Mouse (Mus musculus) regulatory T cell (primary cell): ENCODE measurements around the gene Hoxc4.

Experiments used
- in situ Hi-C: fragments of 300-600 bp; cut with MboI, MseI; formaldehyde crosslinking; loops from one replicate; pipeline ENCODE4 v1.15.1; 2025; ENCODE audit warnings: high pct_unique_total_duplicates

The Hoxc4 gene

DNA sequence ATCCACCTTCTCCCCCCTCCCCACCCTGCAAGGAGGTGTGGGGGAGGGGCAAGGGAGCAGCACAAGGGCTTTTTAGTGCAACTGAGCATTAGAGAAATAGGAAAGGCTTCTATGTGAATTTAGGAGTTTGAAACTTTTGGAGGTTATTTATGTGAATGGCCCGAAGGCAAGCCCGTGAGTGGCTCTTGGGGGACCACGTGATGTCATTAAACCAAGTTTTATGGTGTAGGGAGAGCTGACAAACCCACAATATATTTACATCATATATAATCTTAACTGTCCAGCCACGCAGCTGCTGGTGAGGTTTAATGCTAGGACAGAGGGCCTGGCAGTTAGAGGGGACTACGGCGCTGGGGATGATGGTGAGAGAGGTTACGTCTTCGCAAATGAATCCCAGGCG, at the start of gene Hoxc4:
TSS of gene Hoxc4 (plus strand) at position 299 of the 400 bp plus-strand sequence.
- in situ Hi-C loops: no loop called here

GRCm38 (mm10) chr15:102969296-102969695, 49.4 kb upstream of the Hoxc4 start:
- in situ Hi-C loops: loop anchor here (5.0 kb wide), 1 partner anchor 338 kb away; no protein-coding TSS in a partner anchor

- in situ Hi-C loops: no loop called here
These were observed 48.0 kb upstream of the Hoxc4 start for GRCm38 (mm10) chr15:102970740-102971139.

GRCm38 (mm10) chr15:102972254-102972653, 46.5 kb upstream of the Hoxc4 start:
- in situ Hi-C loops: no loop called here

GRCm38 (mm10) chr15:102972753-102973152, 46.0 kb upstream of the Hoxc4 start:
- in situ Hi-C loops: no loop called here

DNA sequence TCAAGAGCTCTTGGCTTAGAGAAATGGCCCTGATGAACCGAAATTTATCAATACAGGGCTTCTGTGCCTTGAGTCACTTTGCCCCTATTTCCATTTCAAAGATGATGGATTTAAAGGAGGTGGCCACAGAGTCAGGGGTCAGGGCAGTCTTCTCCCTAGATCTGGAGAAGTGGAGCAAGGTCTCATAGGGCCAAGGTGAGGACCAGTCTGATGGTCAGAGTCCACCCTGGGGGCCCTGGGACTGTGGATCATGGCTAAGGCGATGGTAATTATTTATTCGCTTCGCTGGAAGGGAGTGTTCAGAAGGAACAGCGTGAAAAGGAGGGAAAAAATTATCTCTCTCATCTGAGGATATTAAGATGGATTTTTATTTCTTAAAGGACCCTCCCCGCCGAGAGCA, 43.7 kb upstream of the Hoxc4 start:
- in situ Hi-C loops: no loop called here

DNA sequence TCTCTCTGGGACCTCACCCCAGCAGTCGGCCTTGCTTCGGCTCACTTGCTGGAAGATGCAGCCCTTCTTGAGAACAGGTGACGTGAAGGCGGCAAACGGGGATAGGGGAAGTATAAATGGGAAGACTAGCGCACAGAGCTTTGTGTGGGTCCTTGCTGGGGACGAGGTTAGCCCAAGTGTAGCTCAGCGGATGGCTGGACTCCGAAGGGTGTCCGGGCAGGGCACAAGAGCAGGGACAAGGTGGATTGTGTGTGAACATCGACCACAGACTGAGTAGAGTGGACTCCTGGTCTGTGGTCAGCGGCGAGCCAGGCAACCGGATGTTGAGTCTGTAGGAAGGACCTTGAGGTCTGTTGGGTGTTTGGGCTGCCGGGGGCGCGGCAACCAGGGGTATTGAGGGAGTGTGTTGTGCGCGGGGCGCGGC, 43.0 kb upstream of the Hoxc4 start:
- in situ Hi-C loops: no loop called here

DNA sequence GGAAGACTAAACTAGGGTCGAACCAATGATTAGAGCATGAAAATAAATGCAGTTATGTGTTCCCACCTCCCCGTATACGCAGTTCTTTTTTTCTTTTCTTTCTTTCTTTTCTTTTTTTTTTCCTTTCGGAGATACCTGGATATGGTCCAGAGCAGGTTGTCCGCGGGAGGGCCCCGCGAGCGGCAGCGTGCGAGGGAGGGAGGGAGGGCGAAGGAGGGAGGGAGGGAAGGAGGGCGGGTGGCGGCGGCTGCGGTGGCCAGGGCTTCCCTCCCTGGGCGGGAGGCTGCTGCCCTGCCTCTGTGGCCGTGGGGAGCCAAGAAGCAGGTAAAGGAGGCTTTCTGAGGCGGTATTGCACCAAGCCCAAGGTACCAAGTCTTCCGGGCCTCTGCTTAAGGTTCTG, 42.6 kb upstream of the Hoxc4 start, which contains the start of gene Hoxc9:
TSS of gene Hoxc9 (plus strand) at position 269 of the 400 bp plus-strand sequence.
- in situ Hi-C loops: no loop called here

GRCm38 (mm10) chr15:102976631-102977422, 41.9 kb upstream of the Hoxc4 start:
- in situ Hi-C loops: no loop called here

DNA sequence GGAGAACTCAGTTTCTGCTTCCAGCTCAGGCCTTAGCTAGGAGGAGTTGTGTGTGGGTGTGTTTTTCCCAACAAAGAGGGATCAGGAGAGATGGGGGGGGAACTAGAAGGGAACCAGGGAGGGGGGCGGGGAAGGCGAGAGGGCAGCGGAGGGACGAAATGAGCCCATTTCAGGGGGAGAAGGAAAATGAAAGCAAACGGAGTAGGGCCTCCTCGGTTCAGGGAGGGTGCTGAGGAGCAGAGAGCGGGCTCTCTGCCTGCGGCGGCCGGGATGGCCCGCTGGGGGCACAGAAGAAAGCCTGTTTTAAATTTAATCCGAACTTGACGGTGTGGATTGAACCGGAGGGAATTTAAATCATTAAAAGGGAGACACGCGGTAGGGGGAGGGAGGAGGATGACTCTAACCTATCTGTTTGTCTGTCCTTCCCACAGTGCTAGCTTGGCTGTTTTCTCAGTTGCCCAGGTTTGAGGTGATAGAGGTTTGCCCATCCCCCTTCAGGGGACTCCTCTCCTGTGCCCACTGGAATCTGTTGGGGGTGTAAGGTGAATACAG, 41.2 kb upstream of the Hoxc4 start:
- in situ Hi-C loops: no loop called here

GRCm38 (mm10) chr15:102978615-102979515, 39.9 kb upstream of the Hoxc4 start:
- in situ Hi-C loops: no loop called here

GRCm38 (mm10) chr15:102979936-102980335, 38.8 kb upstream of the Hoxc4 start:
- in situ Hi-C loops: no loop called here

DNA sequence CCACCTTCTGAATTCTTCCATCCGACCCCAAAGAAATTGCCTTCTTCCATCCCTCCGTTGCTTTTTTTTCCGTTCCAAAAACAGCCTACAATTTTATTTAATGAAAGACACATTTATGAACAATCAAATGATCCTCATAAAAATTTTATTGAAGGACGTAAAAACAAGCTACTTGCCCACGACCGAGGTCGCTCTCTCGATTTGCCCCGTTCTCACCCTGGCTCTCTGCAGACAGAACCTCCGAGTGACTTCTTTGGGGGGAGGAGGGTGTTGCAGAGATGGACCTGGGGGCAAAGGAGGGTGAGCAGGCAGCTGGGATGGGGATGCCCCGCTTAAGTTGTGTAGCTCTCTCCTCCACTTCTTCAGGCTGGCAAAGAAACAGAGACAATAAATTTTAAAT, 38.4 kb upstream of the Hoxc4 start:
- in situ Hi-C loops: no loop called here

- in situ Hi-C loops: no loop called here
These were observed 37.8 kb upstream of the Hoxc4 start for GRCm38 (mm10) chr15:102980912-102981311.

DNA sequence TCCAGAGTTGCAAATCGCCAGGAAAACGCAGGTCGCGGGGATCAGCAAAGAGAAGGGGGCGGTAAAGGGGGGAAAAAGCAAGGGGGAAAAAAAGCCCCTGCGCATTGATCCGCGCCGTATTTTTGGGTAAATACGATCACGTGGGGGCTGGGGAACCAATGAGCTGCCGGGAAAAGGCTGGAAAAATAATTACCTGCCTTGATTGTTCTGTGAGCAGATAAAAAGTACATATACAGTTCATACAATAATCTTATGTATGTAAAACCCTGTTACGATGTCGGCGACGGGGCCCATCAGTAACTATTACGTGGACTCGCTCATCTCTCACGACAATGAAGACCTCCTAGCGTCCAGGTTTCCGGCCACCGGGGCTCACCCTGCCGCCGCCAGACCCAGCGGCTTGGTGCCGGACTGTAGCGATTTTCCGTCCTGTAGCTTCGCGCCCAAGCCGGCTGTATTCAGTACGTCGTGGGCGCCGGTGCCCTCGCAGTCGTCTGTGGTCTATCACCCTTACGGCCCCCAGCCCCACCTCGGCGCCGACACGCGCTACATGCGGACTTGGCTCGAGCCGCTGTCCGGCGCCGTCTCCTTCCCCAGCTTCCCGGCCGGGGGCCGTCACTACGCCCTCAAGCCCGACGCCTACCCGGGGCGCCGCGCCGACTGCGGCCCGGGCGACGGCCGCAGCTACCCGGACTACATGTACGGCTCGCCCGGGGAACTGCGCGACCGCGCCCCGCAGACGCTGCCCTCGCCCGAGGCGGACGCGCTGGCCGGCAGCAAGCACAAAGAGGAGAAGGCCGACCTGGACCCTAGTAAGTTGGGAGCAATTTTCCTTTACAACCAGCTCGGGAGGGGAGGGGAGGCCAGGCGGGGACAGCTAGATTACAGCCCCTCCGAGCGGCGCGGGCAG, 37.1 kb upstream of the Hoxc4 start:
- in situ Hi-C loops: no loop called here

DNA sequence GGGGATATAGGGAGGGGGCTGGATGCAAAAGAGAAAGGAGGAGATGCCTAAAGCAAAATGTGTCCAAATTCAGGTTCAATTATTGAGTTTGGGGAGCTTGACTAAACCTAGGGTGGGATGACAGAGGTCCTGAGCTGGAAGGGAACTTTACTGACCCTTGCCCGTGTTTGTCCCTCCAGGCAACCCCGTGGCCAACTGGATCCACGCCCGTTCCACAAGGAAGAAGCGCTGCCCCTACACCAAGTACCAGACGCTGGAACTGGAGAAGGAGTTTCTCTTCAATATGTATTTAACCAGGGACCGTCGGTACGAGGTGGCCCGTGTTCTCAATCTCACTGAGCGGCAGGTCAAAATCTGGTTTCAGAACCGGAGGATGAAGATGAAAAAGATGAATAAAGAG, 35.0 kb upstream of the Hoxc4 start:
- in situ Hi-C loops: no loop called here

- in situ Hi-C loops: no loop called here
These were observed 34.2 kb upstream of the Hoxc4 start for GRCm38 (mm10) chr15:102984521-102984920.

DNA sequence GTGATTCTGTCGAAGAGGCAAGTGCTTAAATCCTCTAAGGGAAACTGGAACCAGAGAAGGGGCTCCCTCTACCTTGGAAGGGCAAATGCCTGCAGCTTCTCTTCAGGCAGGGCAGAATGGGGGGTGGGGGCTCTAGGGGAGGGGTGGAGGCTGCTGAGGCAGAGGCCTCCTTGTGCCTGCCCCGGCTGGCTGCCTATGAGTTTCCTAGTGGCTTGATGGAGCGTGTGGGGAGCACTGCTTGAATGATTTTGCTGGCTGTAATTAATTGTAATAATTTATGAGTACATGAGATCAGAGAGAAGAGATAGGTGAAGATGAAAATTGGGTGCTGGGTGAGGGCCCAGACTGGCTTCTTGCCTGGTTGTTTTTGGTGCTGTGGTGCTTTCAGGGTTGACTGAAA, 33.8 kb upstream of the Hoxc4 start:
- in situ Hi-C loops: loop anchor here (5.0 kb wide), 1 partner anchor 187 kb away; no protein-coding TSS in a partner anchor

- in situ Hi-C loops: loop anchor here (5.0 kb wide), 1 partner anchor 185 kb away; no protein-coding TSS in a partner anchor
These were observed 31.5 kb upstream of the Hoxc4 start for GRCm38 (mm10) chr15:102987124-102987833.

DNA sequence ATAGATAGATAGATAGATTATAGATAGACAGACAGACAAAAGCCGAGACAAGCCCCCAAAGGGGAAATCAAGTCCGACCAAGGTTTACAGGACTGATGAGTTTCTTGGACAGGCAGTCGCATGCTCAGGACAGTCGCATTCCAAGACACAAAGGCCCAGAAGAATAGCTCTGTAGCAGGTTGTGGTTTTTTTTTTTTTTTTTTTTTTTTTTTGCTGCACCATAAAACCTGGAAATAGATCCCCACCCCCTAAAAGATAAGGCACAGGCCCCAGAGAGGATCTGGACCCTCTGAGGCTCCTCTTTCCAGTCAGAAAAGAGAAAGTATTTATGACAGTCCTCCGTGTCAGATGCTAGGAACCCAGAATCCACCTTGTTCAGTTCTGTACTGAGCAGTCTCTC, 30.7 kb upstream of the Hoxc4 start:
- in situ Hi-C loops: loop anchor here (5.0 kb wide), 1 partner anchor 184 kb away; no protein-coding TSS in a partner anchor
